Mouse (Mus musculus) stomach, embryonic 15.5 days (tissue): ENCODE results near the gene Rhobtb1. TPM values are rescaled to one million over a fixed set of nuclear protein-coding genes. Genes with fewer than 3 reads are reported as not detected.

Experiments used
- ATAC-seq: fragments of 200-750 bp; cut with Nextera tagmentation; 2 replicates; pipeline ENCODE4 v1.8.0; 2017; ENCODE audit warnings: low read depth, moderate number of reproducible peaks, moderate TSS enrichment; ENCODE audit not compliant: insufficient read depth, low FRiP score
- H3K27ac ChIP-seq: fragments of 300-500 bp; sonication (generic); 2 replicates; pipeline ENCODE4 v1.5.1; 2015; ENCODE audit warnings: mild to moderate bottlenecking, inconsistent platforms
- H3K27me3 ChIP-seq: fragments of 300-500 bp; sonication (generic); replicated peaks from 2 replicates; pipeline ENCODE4 v1.6.1; 2015; ENCODE audit warnings: inconsistent platforms
- H3K36me3 ChIP-seq: fragments of 300-500 bp; sonication (generic); 2 replicates; pipeline ENCODE4 v1.6.1; 2015; ENCODE audit warnings: inconsistent platforms
- H3K4me1 ChIP-seq: fragments of 300-500 bp; sonication (generic); 2 replicates; pipeline ENCODE4 v1.6.1; 2015; ENCODE audit warnings: inconsistent platforms
- H3K4me2 ChIP-seq: fragments of 300-500 bp; sonication (generic); 2 replicates; pipeline ENCODE4 v1.6.1; 2015; ENCODE audit warnings: mild to moderate bottlenecking, inconsistent platforms
- H3K4me3 ChIP-seq: fragments of 300-500 bp; sonication (generic); replicated peaks from 2 replicates; pipeline ENCODE4 v1.5.1; 2015; ENCODE audit warnings: inconsistent platforms
- H3K9ac ChIP-seq: fragments of 300-500 bp; sonication (generic); 2 replicates; pipeline ENCODE4 v1.6.1; 2015; ENCODE audit warnings: inconsistent platforms
- H3K9me3 ChIP-seq: fragments of 300-500 bp; sonication (generic); 2 replicates; pipeline ENCODE4 v1.6.1; 2016; ENCODE audit warnings: inconsistent platforms
- WGBS: fragments of 180-500 bp; shearing (Covaris S2); methylation state at CpG from one replicate; pipeline ENCODE4 v1.1.7; 2015; 5-methylcytosine and 5-hydroxymethylcytosine counted together
- polyA plus RNA-seq: library from polyadenylated mRNA; unstranded; fragments of >200 nt; fragmentation: Nextera tagmentation; extraction: Ambion mirVana; gene quantifications from 2 replicates; pipeline ENCODE4 v1.2.1, GENCODE M21; 2015

Rhobtb1 gene
- polyA plus RNA-seq, 1 experiment from 2014 or later, result 33.0 TPM

GRCm38 (mm10) chr10:69318514-69318913 is 167.3 kb downstream of the Rhobtb1 start:
- Histone ChIP-seq H3K27me3 (no peaks in the 10 kb centered on the region), H3K4me3 (no peak overlapping the region), H3K9ac (no peak overlapping the region), H3K4me2 (no peak overlapping the region), H3K27ac (no peak overlapping the region), H3K36me3 (no peaks in the 10 kb centered on the region), H3K4me1 (0 out of 2 replicates have a peak, but pooled peaks cover 3% of the 10 kb centered on the region), H3K9me3 (no peaks in the 10 kb centered on the region)
- 87% methylated on average over 11 of the region's 11 CpGs for WGBS
- ATAC-seq, result no peak

DNA sequence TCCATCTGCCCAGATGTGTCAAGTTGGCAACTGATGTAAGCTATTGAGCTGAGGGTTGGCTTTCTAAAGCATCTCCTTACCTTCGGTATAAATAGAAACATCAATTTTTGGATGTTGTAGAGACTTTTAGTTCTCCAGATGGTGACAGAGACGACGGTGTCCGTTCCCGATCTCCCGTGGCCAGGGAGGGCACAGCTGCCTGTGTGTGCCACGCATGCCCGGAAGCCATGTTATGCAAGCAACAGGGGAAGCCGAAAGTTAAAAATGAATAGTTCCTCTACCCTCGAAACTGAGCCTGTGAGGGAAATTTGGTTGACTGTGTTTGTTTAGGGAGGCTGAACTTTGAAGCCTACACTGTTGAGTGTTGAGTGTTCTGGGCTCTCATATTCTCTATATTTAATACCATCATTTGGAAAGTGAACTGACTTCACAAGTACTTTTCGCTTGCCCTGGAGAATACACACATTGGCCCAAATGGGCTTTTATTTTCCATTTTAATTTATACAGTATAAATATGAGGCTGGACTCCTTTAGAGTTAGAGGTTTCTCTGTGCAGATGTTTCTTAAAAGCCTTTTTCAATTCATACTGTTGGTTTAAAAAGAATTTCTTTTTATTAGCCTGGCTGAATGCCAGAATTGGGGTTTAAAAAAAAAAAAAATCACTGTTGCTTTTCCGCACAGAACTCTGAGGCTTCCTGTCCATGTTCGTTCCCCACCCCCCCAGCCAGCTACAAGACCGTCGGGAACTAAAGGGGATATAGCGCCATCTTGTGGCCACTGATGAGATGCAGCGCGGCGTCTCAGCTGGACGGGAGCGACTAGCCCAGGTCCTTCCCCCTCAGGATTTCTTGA is 169.7 kb downstream of the Rhobtb1 start:
- Histone ChIP-seq H3K27me3 (no peaks in the 10 kb centered on the region), H3K4me3 (peak overlapping the region; percentile 23), H3K9me3 (no peaks in the 10 kb centered on the region), H3K36me3 (no peaks in the 10 kb centered on the region), H3K27ac (peak overlapping the region; percentile 64), H3K9ac (no peak overlapping the region), H3K4me1 (0 out of 2 replicates have a peak, but pooled peaks cover 3% of the 10 kb centered on the region), H3K4me2 (peak overlapping the region; percentile 45)
- 38% methylated on average over 21 of the region's 21 CpGs for WGBS
- ATAC-seq, result peak; percentile 89

- H3K36me3 ChIP-seq, result no peaks in the 10 kb centered on the region
- ATAC-seq, result peak; percentile 83
- WGBS, result 35% methylated on average over 15 of the region's 15 CpGs
- H3K4me2 ChIP-seq, result peak overlapping the region; percentile 45
- H3K27ac ChIP-seq, result peak overlapping the region; percentile 18; the same call in 1 of the 2 replicates
- no peaks in the 10 kb centered on the region for H3K9me3 ChIP-seq
- no peaks in the 10 kb centered on the region for H3K27me3 ChIP-seq
- peak overlapping the region; percentile 23 for H3K4me3 ChIP-seq
- H3K4me1 ChIP-seq, result 0 out of 2 replicates have a peak, but pooled peaks cover 3% of the 10 kb centered on the region
- H3K9ac ChIP-seq, result no peak overlapping the region
Observed at GRCm38 (mm10) chr10:69321519-69322035, 170.3 kb downstream of the Rhobtb1 start.

GRCm38 (mm10) chr10:69323986-69324385 is 172.8 kb downstream of the Rhobtb1 start:
- Histone ChIP-seq H3K36me3 (no peaks in the 10 kb centered on the region), H3K9me3 (no peaks in the 10 kb centered on the region), H3K9ac (no peak overlapping the region), H3K4me3 (no peak overlapping the region), H3K4me1 (0 out of 2 replicates have a peak, but pooled peaks cover 3% of the 10 kb centered on the region), H3K27ac (no peak overlapping the region), H3K27me3 (no peaks in the 10 kb centered on the region), H3K4me2 (no peak overlapping the region)
- no peak for ATAC-seq
- 81% methylated on average over 13 of the region's 13 CpGs for WGBS

- H3K4me3 ChIP-seq, result no peak overlapping the region
- ATAC-seq, result no peak
- H3K9me3 ChIP-seq, result no peaks in the 10 kb centered on the region
- H3K27ac ChIP-seq, result no peak overlapping the region
- WGBS, result 89% methylated on average over 7 of the region's 7 CpGs
- H3K4me1 ChIP-seq, result 0 out of 2 replicates have a peak, but pooled peaks cover 3% of the 10 kb centered on the region
- H3K4me2 ChIP-seq, result no peak overlapping the region
- H3K9ac ChIP-seq, result no peak overlapping the region
- no peaks in the 10 kb centered on the region for H3K36me3 ChIP-seq
- no peaks in the 10 kb centered on the region for H3K27me3 ChIP-seq
Observed at GRCm38 (mm10) chr10:69324816-69325215, 173.6 kb downstream of the Rhobtb1 start.

DNA sequence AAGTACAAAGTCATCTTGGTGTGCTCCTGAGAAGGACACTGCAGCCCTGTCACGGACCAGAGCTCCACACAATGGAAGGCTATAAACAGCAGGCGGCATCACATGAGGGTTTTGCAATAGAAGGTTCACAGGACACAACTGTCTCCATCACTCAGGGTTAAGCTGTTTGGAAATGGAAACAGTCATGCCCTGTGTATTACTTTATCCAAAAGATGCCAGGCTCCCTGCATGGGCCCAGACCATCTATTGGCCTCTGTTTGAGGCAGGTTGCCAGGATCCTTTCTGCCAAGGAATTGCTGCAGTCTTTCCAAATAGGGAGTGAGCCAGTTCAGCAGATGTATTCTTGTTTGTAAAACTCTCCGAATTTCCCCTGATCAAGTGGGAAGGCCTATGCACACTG is 175.2 kb downstream of the Rhobtb1 start:
- H3K4me2 ChIP-seq, result no peak overlapping the region
- 76% methylated on average over 3 of the region's 3 CpGs for WGBS
- no peak overlapping the region for H3K4me3 ChIP-seq
- no peaks in the 10 kb centered on the region for H3K4me1 ChIP-seq
- no peaks in the 10 kb centered on the region for H3K9me3 ChIP-seq
- H3K9ac ChIP-seq, result no peak overlapping the region
- no peaks in the 10 kb centered on the region for H3K27me3 ChIP-seq
- no peaks in the 10 kb centered on the region for H3K36me3 ChIP-seq
- no peak overlapping the region for H3K27ac ChIP-seq
- ATAC-seq, result no peak

DNA sequence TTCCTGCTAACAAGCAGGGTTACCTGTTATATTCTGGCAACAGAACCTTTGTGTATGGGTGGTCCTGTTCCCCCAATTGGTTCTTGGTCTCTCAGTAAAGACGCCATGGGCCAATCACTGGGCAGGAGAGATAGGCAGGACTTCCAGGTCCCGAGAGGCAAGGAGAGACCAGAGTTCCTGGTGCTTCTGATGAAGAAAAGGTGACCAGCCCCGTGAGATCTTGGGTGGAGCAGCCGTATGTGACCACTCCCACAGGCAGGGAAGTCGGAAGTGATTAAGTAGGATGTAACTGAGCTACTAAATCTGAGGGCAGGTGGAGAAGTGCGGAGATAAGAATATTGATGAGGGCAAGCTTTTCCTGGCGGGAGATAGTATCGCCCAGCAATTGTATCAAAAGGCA is 176.1 kb downstream of the Rhobtb1 start:
- H3K27ac ChIP-seq, result no peak overlapping the region
- no peak for ATAC-seq
- H3K4me2 ChIP-seq, result no peak overlapping the region
- no peaks in the 10 kb centered on the region for H3K27me3 ChIP-seq
- no peaks in the 10 kb centered on the region for H3K36me3 ChIP-seq
- no peak overlapping the region for H3K4me3 ChIP-seq
- no peaks in the 10 kb centered on the region for H3K9me3 ChIP-seq
- H3K4me1 ChIP-seq, result no peaks in the 10 kb centered on the region
- H3K9ac ChIP-seq, result no peak overlapping the region
- WGBS, result 63% methylated on average over 8 of the region's 8 CpGs

GRCm38 (mm10) chr10:69328029-69328655 is 176.9 kb downstream of the Rhobtb1 start:
- 74% methylated on average over 12 of the region's 12 CpGs for WGBS
- H3K4me3 ChIP-seq, result no peak overlapping the region
- no peak overlapping the region for H3K4me2 ChIP-seq
- no peak for ATAC-seq
- no peak overlapping the region for H3K27ac ChIP-seq
- no peaks in the 10 kb centered on the region for H3K9me3 ChIP-seq
- H3K4me1 ChIP-seq, result no peaks in the 10 kb centered on the region
- no peaks in the 10 kb centered on the region for H3K36me3 ChIP-seq
- H3K9ac ChIP-seq, result no peak overlapping the region
- H3K27me3 ChIP-seq, result no peaks in the 10 kb centered on the region

- Histone ChIP-seq H3K4me1 (no peaks in the 10 kb centered on the region), H3K4me3 (no peak overlapping the region), H3K4me2 (no peak overlapping the region), H3K9ac (no peak overlapping the region), H3K9me3 (no peaks in the 10 kb centered on the region), H3K36me3 (no peaks in the 10 kb centered on the region), H3K27me3 (no peaks in the 10 kb centered on the region), H3K27ac (no peak overlapping the region)
- WGBS, result 52% methylated on average over 4 of the region's 4 CpGs
- ATAC-seq, result 0 out of 2 replicates have a peak, but pooled peaks have one; percentile 28
Observed at GRCm38 (mm10) chr10:69328656-69329046, 177.4 kb downstream of the Rhobtb1 start.

DNA sequence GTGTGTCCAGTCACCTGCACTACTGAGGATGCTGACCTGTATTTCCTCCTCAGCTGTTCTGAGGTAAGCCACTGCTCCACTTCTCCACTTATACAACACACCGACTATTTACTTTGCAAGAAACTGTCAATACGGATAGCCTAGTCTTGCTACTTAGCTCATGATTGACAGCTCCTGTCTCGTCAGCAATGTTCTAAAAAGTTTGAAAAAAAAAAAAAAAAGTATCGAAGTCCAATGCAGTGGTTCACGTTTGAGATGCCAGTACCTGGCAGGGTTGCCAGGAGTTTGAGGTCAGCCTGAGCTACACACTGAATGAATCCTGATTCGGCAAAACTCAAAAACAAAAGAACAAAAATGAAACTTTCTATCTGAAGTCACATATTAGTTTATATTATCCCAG is 180.0 kb downstream of the Rhobtb1 start:
- ATAC-seq, result no peak
- Histone ChIP-seq H3K4me3 (no peak overlapping the region), H3K4me2 (no peak overlapping the region), H3K9ac (no peak overlapping the region), H3K27me3 (no peaks in the 10 kb centered on the region), H3K9me3 (no peaks in the 10 kb centered on the region), H3K36me3 (0 out of 2 replicates have a peak, but pooled peaks cover 3% of the 10 kb centered on the region), H3K4me1 (no peaks in the 10 kb centered on the region), H3K27ac (no peak overlapping the region)
- 79% methylated on average over 6 of the region's 6 CpGs for WGBS

GRCm38 (mm10) chr10:69333212-69333611 is 182.0 kb downstream of the Rhobtb1 start:
- Histone ChIP-seq H3K4me3 (no peak overlapping the region), H3K27ac (no peak overlapping the region), H3K36me3 (peaks cover 21% of the 10 kb centered on the region), H3K4me1 (no peaks in the 10 kb centered on the region), H3K9me3 (no peaks in the 10 kb centered on the region), H3K9ac (no peak overlapping the region), H3K4me2 (no peak overlapping the region), H3K27me3 (no peaks in the 10 kb centered on the region)
- 84% methylated on average over 11 of the region's 11 CpGs for WGBS
- no peak for ATAC-seq
